Mouse (Mus musculus): Measurements from ENCODE around the gene Npas2.

The Npas2 gene

DNA sequence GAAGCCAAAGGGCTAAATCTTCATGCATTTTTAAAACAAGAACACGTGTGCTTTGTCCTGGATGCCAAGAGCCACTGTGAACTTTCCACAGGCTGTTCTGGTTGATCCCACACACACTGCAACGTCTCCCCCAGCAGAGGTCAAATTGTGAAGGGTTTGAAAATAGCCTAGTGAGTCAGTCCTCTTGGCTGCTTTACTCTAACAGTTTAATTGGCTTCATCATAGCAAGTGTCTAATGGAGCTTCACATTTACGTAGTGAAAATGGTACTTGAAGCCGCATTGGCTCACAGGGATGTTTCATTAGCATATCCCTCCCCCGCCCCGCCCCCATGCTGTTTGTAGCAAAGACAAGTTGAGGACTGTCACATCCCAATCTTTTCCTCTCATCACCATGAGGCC lies 2.6 kb downstream of the Npas2 start:
- TF ChIP-seq GATA4 (IDR thresholded peaks at IDR 0.05; ENCODE audit: insufficient replicate concordance, low read length) = no peak

DNA sequence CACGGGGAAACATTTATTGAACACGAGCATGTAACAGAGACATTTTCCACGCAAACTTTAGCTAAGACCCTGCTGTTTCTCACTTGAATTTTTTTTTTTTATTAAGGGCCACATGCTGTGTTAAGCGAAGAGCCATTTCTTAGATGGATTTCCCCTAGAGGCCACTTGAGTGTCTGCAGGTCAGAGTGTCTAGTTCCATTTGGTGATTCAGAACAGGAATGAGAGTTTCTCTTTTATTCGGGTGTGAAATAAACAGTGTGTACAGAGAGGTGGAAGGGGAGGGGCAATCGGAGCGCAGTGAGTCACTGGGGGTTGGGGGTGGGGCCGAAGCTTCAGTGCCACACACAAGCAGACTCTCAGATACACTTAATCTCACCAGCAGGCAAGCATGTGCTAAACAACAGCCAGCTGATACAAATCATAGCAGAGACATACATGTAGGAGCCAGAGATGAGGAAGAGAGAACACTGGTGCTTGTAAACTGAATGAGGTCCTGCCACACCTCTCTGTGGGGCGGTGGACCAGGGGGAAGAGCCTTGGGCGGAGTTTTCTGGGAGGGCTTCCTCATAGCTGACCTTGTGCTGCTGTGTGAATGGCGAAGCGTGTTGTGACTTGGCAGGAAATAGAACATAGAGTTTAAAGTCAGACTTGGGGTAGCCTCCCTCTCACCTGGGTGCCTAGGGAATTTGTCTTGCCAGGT lies 3.3 kb downstream of the Npas2 start:
- TF ChIP-seq GATA4 (IDR thresholded peaks at IDR 0.05; ENCODE audit: insufficient replicate concordance, low read length) = no peak

DNA sequence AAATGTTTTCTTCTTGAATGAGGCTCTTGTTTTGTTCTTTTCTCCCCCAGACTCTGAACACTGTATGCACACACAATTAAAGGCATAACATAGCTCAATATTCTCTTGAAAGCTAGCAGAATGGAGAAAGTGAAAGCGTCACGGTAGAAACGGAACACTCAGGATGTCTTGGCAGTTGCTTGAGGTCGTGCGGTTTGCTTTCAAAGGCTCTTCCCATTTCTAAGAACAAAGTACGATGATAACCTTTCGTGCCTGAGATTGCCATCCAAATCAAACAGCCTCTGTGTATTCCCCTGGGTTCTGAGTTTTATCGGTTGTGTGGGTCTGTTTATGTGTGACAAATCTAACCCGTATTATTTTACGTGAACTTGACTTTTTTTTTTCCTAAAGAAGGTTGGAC lies 11.5 kb downstream of the Npas2 start:
- TF ChIP-seq GATA4 (IDR thresholded peaks at IDR 0.05; ENCODE audit: insufficient replicate concordance, low read length) = no peak

DNA sequence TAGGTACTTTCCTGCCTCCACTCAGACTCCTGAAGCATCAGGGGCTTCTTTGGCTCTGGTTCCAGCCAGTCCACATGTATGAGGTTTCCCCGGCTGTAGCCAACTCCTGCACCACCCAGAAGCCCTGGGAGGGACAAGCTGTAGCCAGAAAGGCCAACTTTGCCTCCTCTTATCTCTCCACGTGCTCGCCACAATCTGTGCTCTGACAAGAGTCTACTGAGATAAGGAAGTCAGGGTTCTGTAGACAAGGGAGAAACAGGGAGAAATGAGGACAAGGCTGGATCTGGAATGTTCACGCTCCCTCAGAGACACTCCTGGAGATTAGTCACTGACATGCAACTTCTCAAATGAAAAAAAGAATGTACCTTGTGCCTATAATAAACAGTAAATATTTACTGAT lies 12.2 kb downstream of the Npas2 start:
- no peak for TF ChIP-seq GATA4 (IDR thresholded peaks at IDR 0.05; ENCODE audit: insufficient replicate concordance, low read length)

DNA sequence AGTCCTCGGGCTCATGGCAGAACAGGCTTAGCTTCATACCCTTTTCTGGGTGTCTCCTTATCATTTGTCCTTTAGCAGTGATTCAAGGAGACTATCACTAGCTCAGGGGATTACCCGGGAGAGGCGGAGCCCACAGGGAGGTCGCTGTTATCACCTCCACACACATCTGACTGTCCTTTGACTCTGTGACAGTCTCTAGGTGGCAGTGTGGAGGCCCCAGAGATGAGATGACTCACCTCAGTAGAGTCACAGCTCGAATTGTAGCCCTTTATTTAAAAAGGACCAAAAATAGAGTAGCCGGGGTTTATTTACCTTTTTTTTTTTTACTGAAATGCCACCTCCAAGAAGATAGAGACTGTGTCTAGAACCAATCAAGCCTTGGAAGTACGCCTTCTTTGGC lies 13.4 kb downstream of the Npas2 start:
- no peak for TF ChIP-seq GATA4 (IDR thresholded peaks at IDR 0.05; ENCODE audit: insufficient replicate concordance, low read length)

DNA sequence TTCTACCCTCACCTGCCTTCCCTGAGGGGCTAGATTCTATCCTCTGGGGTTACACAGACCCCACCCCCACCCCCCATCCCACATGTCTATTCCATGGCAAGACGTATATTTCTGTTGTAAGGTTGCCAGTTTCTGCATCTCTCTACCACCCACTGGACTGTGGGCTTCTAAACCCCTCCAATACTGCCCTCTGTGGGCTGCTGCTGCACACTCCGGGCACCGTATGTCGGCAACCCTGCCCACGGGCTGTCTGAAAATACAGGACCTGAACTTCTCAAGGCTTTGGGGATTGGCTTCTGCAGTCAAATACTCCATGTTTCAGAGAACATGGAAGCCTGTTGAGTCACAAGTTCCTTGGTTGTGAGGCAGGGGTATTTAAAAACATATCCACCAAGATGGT lies 17.4 kb downstream of the Npas2 start:
- TF ChIP-seq GATA4 (IDR thresholded peaks at IDR 0.05; ENCODE audit: insufficient replicate concordance, low read length) = no peak

DNA sequence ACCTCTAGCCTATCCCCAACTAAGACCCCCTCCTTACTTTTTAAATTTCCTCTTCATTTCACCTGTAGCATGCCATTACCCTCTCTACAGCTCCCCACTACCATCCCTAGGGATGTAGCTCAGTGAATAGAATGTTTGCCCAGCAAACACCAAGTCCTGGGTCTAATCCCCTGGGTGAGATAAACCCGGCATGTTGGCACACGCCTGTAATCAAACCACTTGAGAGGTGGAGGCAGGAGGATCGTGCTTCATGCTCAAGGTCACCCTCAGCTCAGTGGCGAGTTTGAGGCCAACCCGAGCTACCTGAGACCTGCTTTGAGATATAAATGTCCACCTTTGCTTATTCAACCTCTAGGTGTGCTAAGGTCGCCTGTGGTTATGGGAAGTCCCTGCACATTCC lies 19.5 kb downstream of the Npas2 start:
- TF ChIP-seq GATA4 (IDR thresholded peaks at IDR 0.05; ENCODE audit: insufficient replicate concordance, low read length) = no peak

DNA sequence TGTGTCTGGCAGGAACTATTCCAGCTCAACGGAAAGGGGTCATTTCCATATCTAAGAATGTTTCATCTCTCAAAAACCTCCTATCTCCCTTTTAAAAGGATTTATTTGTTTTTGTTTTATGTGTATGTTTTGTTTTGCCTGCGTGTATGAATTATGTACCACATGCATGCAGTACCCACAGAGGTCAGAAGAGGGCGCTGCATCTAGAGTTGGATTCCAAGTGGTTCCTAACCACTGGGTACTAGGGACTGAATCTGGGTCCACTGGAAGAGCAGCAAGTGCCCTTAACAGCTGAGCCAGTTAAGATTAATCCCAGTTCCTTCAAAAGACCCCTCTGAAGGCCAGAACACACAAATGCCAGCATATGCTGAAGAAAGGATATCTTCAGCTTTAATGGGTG lies 24.1 kb downstream of the Npas2 start:
- no peak for TF ChIP-seq GATA4 (IDR thresholded peaks at IDR 0.05; ENCODE audit: insufficient replicate concordance, low read length)

DNA sequence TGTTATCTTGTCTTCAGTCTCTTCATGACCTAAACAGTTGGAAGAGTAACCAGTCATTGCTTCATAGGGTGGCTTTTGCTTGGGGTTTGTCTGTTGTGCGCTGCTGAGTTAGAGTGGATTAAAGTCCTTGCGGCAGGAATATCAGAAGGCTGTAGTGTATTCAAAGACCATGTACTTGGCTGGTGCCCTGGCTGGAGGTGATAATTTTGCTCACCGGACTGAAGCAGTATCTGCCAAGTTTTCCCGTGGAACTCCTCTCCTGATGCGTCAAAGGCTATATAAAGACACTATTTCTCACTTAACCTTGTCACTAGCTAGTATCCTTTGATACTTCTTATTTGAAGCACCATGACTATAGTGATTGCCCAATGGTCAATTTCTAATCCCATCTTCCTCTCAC lies 34.9 kb downstream of the Npas2 start:
- TF ChIP-seq GATA4 (IDR thresholded peaks at IDR 0.05; ENCODE audit: insufficient replicate concordance, low read length) = no peak

DNA sequence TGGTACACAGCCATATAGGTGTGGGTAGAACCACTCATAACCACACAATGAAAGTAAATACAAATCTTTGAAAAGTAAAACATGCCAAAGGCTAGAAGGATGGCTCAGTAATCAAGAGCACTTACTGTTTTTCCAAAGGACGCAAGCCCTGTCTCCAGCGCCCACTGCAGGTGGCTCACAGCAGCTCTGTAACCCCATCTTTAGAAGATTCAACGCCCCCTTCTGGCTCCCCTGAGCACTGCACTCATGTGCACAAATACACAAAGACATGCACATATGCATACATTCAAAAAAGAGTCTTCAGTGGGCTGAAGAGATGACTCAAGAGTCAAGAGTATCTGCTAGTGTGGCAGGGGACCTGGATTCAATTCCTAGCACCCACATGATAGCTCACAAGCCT lies 36.5 kb downstream of the Npas2 start:
- no peak for TF ChIP-seq GATA4 (IDR thresholded peaks at IDR 0.05; ENCODE audit: insufficient replicate concordance, low read length)

DNA sequence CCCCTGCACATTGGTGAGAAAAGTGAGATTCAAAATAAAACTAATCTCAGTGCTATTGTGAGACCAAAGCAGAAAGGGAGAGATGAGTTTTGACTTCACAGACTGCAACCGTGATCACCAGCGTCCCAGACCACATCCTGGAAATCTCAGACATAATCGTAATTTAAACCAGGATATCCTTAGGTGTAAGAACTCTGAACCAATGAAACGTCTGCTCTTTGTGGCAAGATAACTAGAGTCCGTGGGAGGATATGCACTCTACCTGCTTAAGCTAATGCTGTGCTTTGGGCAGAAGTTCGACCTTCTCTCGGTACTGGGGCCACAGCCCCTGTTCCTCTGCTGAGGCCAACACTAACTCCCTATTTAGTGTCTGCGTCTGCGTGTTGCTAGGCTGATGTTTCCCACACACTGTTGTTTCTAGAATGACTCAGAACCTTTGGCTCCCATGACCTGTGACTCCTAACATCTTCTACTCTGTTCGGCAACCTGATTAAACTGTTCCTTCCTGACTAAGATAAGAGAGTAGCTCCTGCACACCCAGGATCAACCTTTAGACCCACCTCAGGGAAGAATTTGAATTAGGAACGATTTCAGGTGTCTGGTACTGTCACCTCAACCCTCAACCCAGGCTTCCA lies 41.4 kb downstream of the Npas2 start:
- no peak for TF ChIP-seq GATA4 (IDR thresholded peaks at IDR 0.05; ENCODE audit: insufficient replicate concordance, low read length)

DNA sequence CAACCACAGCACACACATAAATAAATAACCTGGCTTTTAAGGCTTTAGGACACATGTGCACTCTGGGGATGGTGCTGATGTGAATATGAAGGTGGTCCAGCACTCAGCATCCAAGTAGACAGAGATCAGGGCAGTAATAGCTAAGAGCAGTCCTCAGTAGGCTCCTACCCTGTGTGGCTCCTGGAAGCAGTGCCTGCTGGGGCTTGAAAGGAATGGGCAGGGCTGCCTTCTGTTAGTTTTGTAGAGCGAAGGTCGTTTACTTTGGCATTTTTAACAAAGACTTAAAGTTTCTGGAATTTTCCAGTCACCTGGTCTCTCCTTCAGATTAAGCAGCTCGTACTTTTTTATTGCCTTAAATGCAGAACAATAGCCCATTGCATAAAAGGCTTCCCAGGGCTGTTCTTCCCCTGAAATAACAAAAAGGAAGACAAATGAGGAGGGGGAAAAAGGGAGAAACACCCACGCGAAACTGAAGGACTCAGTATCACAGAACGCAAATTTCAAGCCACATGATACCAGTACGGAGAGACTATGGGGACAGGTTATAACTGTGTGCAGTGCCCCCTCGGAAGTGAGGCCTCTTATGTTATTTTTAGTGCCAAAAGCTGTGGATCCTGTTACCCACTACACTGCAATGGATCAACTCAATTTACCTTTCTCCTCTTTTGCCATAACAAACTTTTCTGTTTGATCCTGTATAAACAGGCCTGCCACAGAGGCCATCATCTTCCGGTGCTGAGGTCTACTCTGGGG lies 44.1 kb downstream of the Npas2 start:
- no peak for TF ChIP-seq GATA4 (IDR thresholded peaks at IDR 0.05; ENCODE audit: insufficient replicate concordance, low read length)

DNA sequence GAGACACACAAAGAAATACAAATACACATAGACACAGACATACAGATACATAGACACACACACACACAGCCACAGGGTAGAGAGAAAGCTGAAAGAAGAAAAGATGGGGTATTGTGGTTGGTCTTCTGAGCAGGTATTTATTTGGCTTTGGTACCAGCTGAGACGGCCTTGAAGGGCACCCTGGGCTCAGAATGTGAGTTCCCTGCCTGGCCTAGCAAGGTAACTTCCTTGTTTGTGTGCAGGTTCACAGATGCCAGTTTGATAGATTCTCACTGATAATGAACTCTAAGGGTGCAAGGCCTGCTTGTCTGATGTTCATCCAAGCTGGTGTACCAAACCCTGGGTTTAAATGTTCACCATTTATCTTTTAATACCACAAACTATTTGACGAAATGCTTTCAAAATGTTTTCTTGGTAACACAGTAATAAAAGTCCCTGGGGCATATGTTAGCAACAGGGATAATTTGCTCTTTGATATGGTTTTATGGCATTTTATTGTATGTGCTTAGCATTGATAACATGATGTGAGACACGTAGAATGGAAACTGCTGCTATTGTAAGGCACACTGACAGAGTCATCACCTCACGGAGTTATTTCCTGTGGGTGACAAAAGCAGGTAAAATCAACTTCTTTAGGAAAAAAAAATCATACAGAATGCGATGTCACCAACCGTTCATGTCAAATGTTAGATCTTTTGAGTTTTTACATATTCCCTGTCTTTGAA lies 47.5 kb downstream of the Npas2 start:
- TF ChIP-seq GATA4 (IDR thresholded peaks at IDR 0.05; ENCODE audit: insufficient replicate concordance, low read length) = no peak

DNA sequence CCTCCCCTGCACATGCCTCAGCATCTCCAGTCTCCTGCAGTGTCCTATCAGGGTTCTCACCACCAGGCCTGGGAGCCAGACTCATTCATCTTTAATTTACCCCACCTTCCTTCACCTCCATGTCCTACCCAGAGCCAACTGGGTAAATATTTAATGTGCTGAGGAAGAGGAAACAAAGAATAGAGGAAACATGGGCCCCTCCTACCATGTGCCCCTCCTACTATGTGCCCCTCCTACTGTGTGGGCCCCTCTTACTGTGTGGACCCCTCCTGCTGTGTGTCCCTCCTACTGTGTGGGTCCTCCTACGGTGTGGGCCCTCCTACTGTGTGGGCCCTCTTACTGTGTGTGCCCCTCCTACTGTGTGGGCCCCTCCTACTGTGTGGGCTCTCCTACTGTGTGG lies 51.2 kb downstream of the Npas2 start:
- TF ChIP-seq GATA4 (IDR thresholded peaks at IDR 0.05; ENCODE audit: insufficient replicate concordance, low read length) = no peak

DNA sequence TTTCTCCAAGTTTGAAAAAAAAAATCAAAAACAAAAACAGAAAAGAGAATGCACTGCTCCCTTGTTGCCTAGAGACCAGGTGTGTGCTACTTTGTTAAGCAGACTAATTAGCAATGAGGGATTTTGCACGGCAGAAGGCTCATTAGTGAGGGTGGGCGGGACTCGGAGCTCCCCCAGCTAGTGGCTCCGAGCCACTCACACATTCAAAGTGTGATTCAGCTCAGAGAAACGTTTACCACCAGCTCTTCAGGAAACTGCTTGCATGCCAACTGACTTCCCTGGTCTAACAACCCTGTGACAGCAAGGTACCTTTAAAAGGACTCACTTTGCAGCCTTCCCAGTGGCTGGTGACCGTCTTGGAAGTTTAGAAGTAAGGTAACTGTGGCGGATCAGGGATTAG lies 58.1 kb downstream of the Npas2 start:
- TF ChIP-seq GATA4 (IDR thresholded peaks at IDR 0.05; ENCODE audit: insufficient replicate concordance, low read length) = no peak

DNA sequence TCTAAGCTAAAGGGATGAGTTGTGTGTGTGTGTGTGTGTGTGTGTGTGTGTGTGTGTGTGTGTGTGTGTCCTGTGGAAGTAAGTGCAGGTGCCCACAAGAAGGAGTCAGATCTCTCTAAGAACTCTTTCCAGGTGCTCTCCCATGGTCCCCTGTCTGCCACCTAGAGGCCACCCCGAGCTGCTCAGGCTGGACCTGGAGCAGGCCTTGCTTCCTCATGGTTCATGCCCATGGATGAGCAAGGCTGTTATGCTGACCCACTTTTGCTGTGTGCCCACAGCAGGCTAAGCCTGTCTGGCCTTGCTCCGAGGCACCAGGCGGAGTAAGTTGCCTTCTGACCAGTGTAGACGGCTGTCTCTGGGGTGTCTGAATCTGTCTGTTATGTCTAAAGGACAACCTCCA lies 60.2 kb downstream of the Npas2 start:
- no peak for TF ChIP-seq GATA4 (IDR thresholded peaks at IDR 0.05; ENCODE audit: insufficient replicate concordance, low read length)
